ENCODE assay signal across 14 mouse cellular contexts in the genomic region with DNA sequence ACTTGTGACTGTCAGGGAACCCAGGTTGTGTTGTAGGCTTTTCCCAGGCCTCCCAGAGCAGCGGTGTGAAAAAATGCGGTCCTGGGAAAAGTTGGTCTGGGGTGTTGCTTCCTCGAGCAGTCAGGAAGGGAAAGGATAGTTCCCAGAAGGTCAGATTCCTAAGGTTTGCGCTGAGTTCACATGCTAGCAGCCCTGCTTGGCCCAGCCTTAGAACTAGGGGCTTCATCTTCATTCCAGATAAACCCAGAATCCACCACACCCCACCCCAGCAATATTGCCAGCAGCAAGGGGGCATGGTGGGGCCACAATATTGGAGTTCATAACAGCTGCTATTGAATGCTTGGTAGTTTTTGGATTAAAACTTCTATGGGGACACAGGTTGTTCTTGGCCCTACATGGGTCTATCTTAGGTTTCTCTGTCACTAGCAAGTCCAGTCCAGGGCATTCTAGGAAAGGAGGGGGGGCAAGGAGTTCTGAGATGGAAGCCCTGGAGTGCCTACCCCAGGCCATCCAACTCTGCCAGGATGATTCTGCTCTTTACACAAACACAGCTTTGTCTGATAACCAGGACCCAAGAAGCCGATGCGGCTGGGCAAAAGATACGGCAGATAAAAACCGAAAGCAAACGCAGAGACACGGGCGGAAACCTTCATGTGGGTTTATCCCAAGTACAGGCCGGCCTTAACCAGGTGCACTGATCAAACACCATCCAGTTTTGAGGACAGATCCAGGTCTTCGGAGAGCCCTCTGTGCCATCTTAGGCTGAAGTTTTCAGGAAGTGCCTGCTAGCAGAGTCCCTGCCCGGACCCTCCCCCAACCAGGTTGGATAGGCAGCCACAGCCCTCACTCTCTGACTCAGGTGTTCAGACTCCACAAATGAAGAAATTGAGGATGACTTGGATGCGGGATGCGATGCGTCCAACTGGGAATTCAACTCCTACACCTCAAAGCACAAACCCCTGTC. TPM values are rescaled to one million over a fixed set of nuclear protein-coding genes. Genes with fewer than 3 reads are reported as not detected.
DNase-seq lines count a peak whose midpoint lies in the region; ATAC-seq and TF ChIP-seq lines count a peak whose summit lies in the region.
"Had no signal": no experiment of that assay in that cellular context is flagged by ENCODE, and none has a peak within 500 bp of the region (broad histone marks: within the 10 kb centered on the region; RNA-seq: fewer than 3 reads in every experiment).

No protein-coding gene starts in this region.

- no peak for TF ChIP-seq RAD21 in MEL (IDR thresholded peaks at IDR 0.05; ENCODE audit: low read depth, low read length)

- no peak; a peak in 1 of 4 replicates for TF ChIP-seq POLR2A in MEL (IDR thresholded peaks at IDR 0.05; ENCODE audit: control insufficient read depth in 1 of 2, insufficient read depth in 1 of 2, low read depth in 1 of 2, low read length in 2 of 2, poor library complexity in 1 of 2)

- H3K9ac ChIP-seq in heart, embryonic 16.5 days (ENCODE audit: low read length): peak overlapping the region; percentile 56
- peak overlapping the region; percentile 64 for H3K9ac ChIP-seq in MEL (ENCODE audit: control insufficient read depth, low read depth, low read length, poor library complexity, severe bottlenecking)
- no peak overlapping the region for H3K9ac ChIP-seq in limb, embryonic 11.5 days (ENCODE audit: low read length)
- H3K9ac ChIP-seq: liver, embryonic 14.5 days had no signal

- DNase-seq in heart, postnatal 36 days: no peak
- DNase-seq in MEL (ENCODE audit: low read depth, low spot score): peak; percentile 65
- peak; percentile 30 for DNase-seq in embryonic facial prominence, embryonic 10.5 days (ENCODE audit: low spot score)
- DNase-seq in limb, embryonic 11.5 days (ENCODE audit: low spot score): peak; percentile 33
- no peak for DNase-seq in left cerebral cortex, adult 2 months (ENCODE audit: extremely low spot score in 1 of 2, low spot score in 2 of 2)
- no peak for DNase-seq in urinary bladder, postnatal 4 days (ENCODE audit: low spot score in 2 of 2)
- no peak for DNase-seq in retina, postnatal 1 day
- DNase-seq: adrenal gland, postnatal 10 days; cerebellum, adult 9-10 months; right cerebral cortex, postnatal 4 days; thymus, postnatal 36 days had no signal

- no peaks in the 10 kb centered on the region; the same call in 1 of the 2 replicates for H3K4me1 ChIP-seq in heart, embryonic 16.5 days (ENCODE audit: control insufficient read depth, insufficient read depth, low read length)
- H3K4me1 ChIP-seq in MEL (ENCODE audit: control insufficient read depth in 1 of 2, insufficient read depth in 2 of 2, low read length in 2 of 2): peaks cover 0 to 7% of the 10 kb centered on the region in 2 experiments; a peak in 3 of 4 replicates
- H3K4me1 ChIP-seq in embryonic facial prominence, embryonic 10.5 days: peaks cover 67% of the 10 kb centered on the region
- peaks cover 37% of the 10 kb centered on the region for H3K4me1 ChIP-seq in limb, embryonic 11.5 days (ENCODE audit: control insufficient read depth, insufficient read depth, low read length)

- peak overlapping the region; percentile 46 for H3K4me2 ChIP-seq in heart, embryonic 16.5 days (ENCODE audit: low read depth, low read length)
- H3K4me2 ChIP-seq in limb, embryonic 11.5 days (ENCODE audit: low read depth, severe bottlenecking): peak overlapping the region; percentile 88; the same call in 1 of the 2 replicates

- peaks cover 5% of the 10 kb centered on the region for H3K9me3 ChIP-seq in heart, embryonic 16.5 days (replicated peaks; ENCODE audit: control insufficient read depth, low read length)
- no peaks in the 10 kb centered on the region for H3K9me3 ChIP-seq in MEL (replicated peaks; ENCODE audit: insufficient read depth, low read length)
- peaks cover 4% of the 10 kb centered on the region; the same call in 1 of the 2 replicates for H3K9me3 ChIP-seq in embryonic facial prominence, embryonic 10.5 days
- H3K9me3 ChIP-seq in limb, embryonic 11.5 days (ENCODE audit: control insufficient read depth, low read length): no peaks in the 10 kb centered on the region

- 28% methylated on average over 17 of the region's 17 CpGs for WGBS in heart, embryonic 16.5 days
- WGBS in embryonic facial prominence, embryonic 10.5 days: 6% methylated on average over 17 of the region's 17 CpGs
- 19% methylated on average over 17 of the region's 17 CpGs for WGBS in limb, embryonic 11.5 days

- H3K79me2 ChIP-seq in MEL (ENCODE audit: control insufficient read depth, insufficient read depth, low read length, poor library complexity): peaks cover 62% of the 10 kb centered on the region

- H3K27me3 ChIP-seq in heart, embryonic 16.5 days (ENCODE audit: control insufficient read depth, insufficient read depth, low read length): peaks cover 85% of the 10 kb centered on the region
- H3K27me3 ChIP-seq in MEL (ENCODE audit: control insufficient read depth in 1 of 2, insufficient read depth in 2 of 2, low read length in 2 of 2): no peaks in the 10 kb centered on the region
- H3K27me3 ChIP-seq in embryonic facial prominence, embryonic 10.5 days (replicated peaks; ENCODE audit: low read depth, poor library complexity, severe bottlenecking): peaks cover 100% of the 10 kb centered on the region
- peaks cover 89% of the 10 kb centered on the region for H3K27me3 ChIP-seq in limb, embryonic 11.5 days (ENCODE audit: control insufficient read depth, insufficient read depth, low read length)

- no peaks in the 10 kb centered on the region for H3K36me3 ChIP-seq in heart, embryonic 16.5 days (ENCODE audit: control insufficient read depth, insufficient read depth)
- peaks cover 0 to 6% of the 10 kb centered on the region in 2 experiments; a peak in 3 of 4 replicates for H3K36me3 ChIP-seq in MEL (ENCODE audit: control insufficient read depth in 1 of 2, insufficient read depth in 2 of 2, low read length in 2 of 2)
- peaks cover 21% of the 10 kb centered on the region for H3K36me3 ChIP-seq in embryonic facial prominence, embryonic 10.5 days (replicated peaks)
- H3K36me3 ChIP-seq in limb, embryonic 11.5 days (ENCODE audit: control insufficient read depth, insufficient read depth, low read length): no peaks in the 10 kb centered on the region

- H3K27ac ChIP-seq in heart, embryonic 16.5 days (ENCODE audit: low read length): 0 out of 2 replicates have a peak overlapping the region, but pooled peaks have one; percentile 14
- H3K27ac ChIP-seq in MEL (ENCODE audit: control insufficient read depth, low read depth, low read length): peak overlapping the region; percentile 56
- H3K27ac ChIP-seq in embryonic facial prominence, embryonic 10.5 days (replicated peaks): no peak overlapping the region
- no peak overlapping the region for H3K27ac ChIP-seq in limb, embryonic 11.5 days (replicated peaks; ENCODE audit: low read depth, low read length)
- no peak overlapping the region for H3K27ac ChIP-seq in left cerebral cortex, adult 2 months
- H3K27ac ChIP-seq: layer of hippocampus, adult 2 months; liver, embryonic 14.5 days had no signal

- no peak for TF ChIP-seq CTCF in MEL (IDR thresholded peaks at IDR 0.05 in 2 of 3, conservative IDR thresholded peaks at IDR 0.05 in 1 of 3; ENCODE audit: control insufficient read depth in 1 of 3, insufficient read depth in 1 of 3, low read depth in 2 of 3, low read length in 3 of 3, poor library complexity in 1 of 3, severe bottlenecking in 1 of 3)
- no peak for TF ChIP-seq CTCF in left cerebral cortex, adult 2 months (IDR thresholded peaks at IDR 0.05)

- no peak for ATAC-seq in heart, embryonic 16.5 days (replicated peaks; ENCODE audit: extremely low read depth, insufficient read depth, low FRiP score)
- ATAC-seq in limb, embryonic 11.5 days (ENCODE audit: insufficient number of reproducible peaks, low FRiP score, low TSS enrichment, low read depth): no peak

- peak overlapping the region; percentile 66 for H3K4me3 ChIP-seq in heart, embryonic 16.5 days (ENCODE audit: low read length)
- peak overlapping the region; percentile 61 to 63 for H3K4me3 ChIP-seq in MEL (ENCODE audit: control insufficient read depth in 1 of 2, insufficient read depth in 1 of 2, low read depth in 2 of 2, low read length in 2 of 2)
- peak overlapping the region; percentile 77 for H3K4me3 ChIP-seq in embryonic facial prominence, embryonic 10.5 days
- no peak overlapping the region; the same call in 1 of the 2 replicates for H3K4me3 ChIP-seq in limb, embryonic 11.5 days (ENCODE audit: low read depth, low read length)
- H3K4me3 ChIP-seq in left cerebral cortex, adult 2 months: no peak overlapping the region
- H3K4me3 ChIP-seq: layer of hippocampus, adult 2 months had no signal

- intact Hi-C loops in heart, postnatal 36 days (cut with DNase I): no loop called here
- intact Hi-C loops in left cerebral cortex, adult 2 months (cut with DNase I): no loop called here

- TF ChIP-seq EP300 in MEL (IDR thresholded peaks at IDR 0.05; ENCODE audit: low read depth in 1 of 2, low read length in 2 of 2): peak; percentile 13 to 33

RNA-seq across cellular contexts. Expression of gene Foxc2, which starts 4.8 kb away (rescaled TPM):
- 3.5 and 4.4 TPM in 2 replicates for polyA plus RNA-seq in heart, embryonic 16.5 days (2015; fragmentation: Nextera tagmentation; extraction: Ambion mirVana)
- 1 to 10 TPM; 1.9 to 2.4 TPM for total RNA-seq in heart, postnatal 36 days (2021)
- total RNA-seq in MEL (2012; rRNA removed): 15.4 and 19.2 TPM in 2 replicates
- polyA plus RNA-seq in MEL (2012; ENCODE audit: insufficient read depth in 1 of 2, insufficient read length in 2 of 2, low read depth in 1 of 2, low replicate concordance in 2 of 2, missing spikeins in 1 of 2): 10 to 100 TPM in 1 of 2 experiments, not detected in 1; 13.6 TPM
- polyA plus RNA-seq in embryonic facial prominence, embryonic 10.5 days (2016; fragmentation: Nextera tagmentation; extraction: Ambion mirVana): 11.7 and 15.2 TPM in 2 replicates
- 3.2 and 4.2 TPM in 2 replicates for polyA plus RNA-seq in limb, embryonic 11.5 days (2014; fragmentation: Nextera tagmentation; extraction: Ambion mirVana)
- 1 to 10 TPM; 1.5 to 2.3 TPM for total RNA-seq in left cerebral cortex, adult 2 months (2021)

RNA-seq across cellular contexts. Expression of gene Foxl1, which starts 7.0 kb away (rescaled TPM):
- 0.49 and 0.62 TPM in 2 replicates for polyA plus RNA-seq in heart, embryonic 16.5 days (2015; fragmentation: Nextera tagmentation; extraction: Ambion mirVana)
- total RNA-seq in heart, postnatal 36 days (2021): under 1 TPM in 1 of 2 experiments, not detected in 1; 0.14 TPM
- total RNA-seq in MEL (2012; rRNA removed): 0.12 and 0.13 TPM in 2 replicates
- polyA plus RNA-seq in MEL (2012; ENCODE audit: insufficient read depth in 1 of 2, insufficient read length in 2 of 2, low read depth in 1 of 2, low replicate concordance in 2 of 2, missing spikeins in 1 of 2): under 1 TPM in 1 of 2 experiments, not detected in 1; 0.07 TPM
- 2.8 and 4.6 TPM in 2 replicates for polyA plus RNA-seq in embryonic facial prominence, embryonic 10.5 days (2016; fragmentation: Nextera tagmentation; extraction: Ambion mirVana)
- 0.07 TPM in 1 of 2 replicates, not detected in the other for polyA plus RNA-seq in limb, embryonic 11.5 days (2014; fragmentation: Nextera tagmentation; extraction: Ambion mirVana)
- total RNA-seq in left cerebral cortex, adult 2 months (2021): under 1 TPM in 1 of 2 experiments, not detected in 1; 0.21 TPM

RNA-seq across cellular contexts. Expression of gene Mthfsd, which starts 12.5 kb away (rescaled TPM):
- 32.1 and 32.3 TPM in 2 replicates for polyA plus RNA-seq in heart, embryonic 16.5 days (2015; fragmentation: Nextera tagmentation; extraction: Ambion mirVana)
- 10 to 100 TPM; 11.0 to 12.2 TPM for total RNA-seq in heart, postnatal 36 days (2021)
- 46.1 and 49.8 TPM in 2 replicates for total RNA-seq in MEL (2012; rRNA removed)
- polyA plus RNA-seq in MEL (2012; ENCODE audit: insufficient read depth in 1 of 2, insufficient read length in 2 of 2, low read depth in 1 of 2, low replicate concordance in 2 of 2, missing spikeins in 1 of 2): 10 to 100 TPM in 1 of 2 experiments, not detected in 1; 62.6 TPM
- polyA plus RNA-seq in embryonic facial prominence, embryonic 10.5 days (2016; fragmentation: Nextera tagmentation; extraction: Ambion mirVana): 68.2 and 72.3 TPM in 2 replicates
- polyA plus RNA-seq in limb, embryonic 11.5 days (2014; fragmentation: Nextera tagmentation; extraction: Ambion mirVana): 61.9 and 64.6 TPM in 2 replicates
- 10 to 100 TPM; 40.0 to 46.5 TPM for total RNA-seq in left cerebral cortex, adult 2 months (2021)

RNA-seq across cellular contexts. Expression of gene Foxf1, which starts 36.6 kb away (rescaled TPM):
- polyA plus RNA-seq in heart, embryonic 16.5 days (2015; fragmentation: Nextera tagmentation; extraction: Ambion mirVana): 1.9 and 8.9 TPM in 2 replicates
- under 1 TPM; 0.22 to 0.25 TPM for total RNA-seq in heart, postnatal 36 days (2021)
- total RNA-seq in MEL (2012; rRNA removed): not detected in 2 replicates
- not detected for polyA plus RNA-seq in MEL (2012; ENCODE audit: insufficient read depth in 1 of 2, insufficient read length in 2 of 2, low read depth in 1 of 2, low replicate concordance in 2 of 2, missing spikeins in 1 of 2)
- polyA plus RNA-seq in embryonic facial prominence, embryonic 10.5 days (2016; fragmentation: Nextera tagmentation; extraction: Ambion mirVana): 28.8 and 30.1 TPM in 2 replicates
- 0.27 and 0.65 TPM in 2 replicates for polyA plus RNA-seq in limb, embryonic 11.5 days (2014; fragmentation: Nextera tagmentation; extraction: Ambion mirVana)
- under 1 TPM; 0.79 to 0.91 TPM for total RNA-seq in left cerebral cortex, adult 2 months (2021)

Comparison
In these comparisons a context has a peak if more than half of its experiments do, and no peak if none do; other contexts are left out.
1. H3K27ac ChIP-seq: peak in heart, embryonic 16.5 days (single experiment) and MEL (single experiment); none in embryonic facial prominence, embryonic 10.5 days (single experiment), limb, embryonic 11.5 days (single experiment) and left cerebral cortex, adult 2 months (single experiment).
2. H3K4me3 ChIP-seq: peak in heart, embryonic 16.5 days (single experiment), MEL (2 of 2) and embryonic facial prominence, embryonic 10.5 days (single experiment); none in limb, embryonic 11.5 days (single experiment) and left cerebral cortex, adult 2 months (single experiment).
3. DNase-seq: peak in MEL (single experiment), embryonic facial prominence, embryonic 10.5 days (single experiment) and limb, embryonic 11.5 days (single experiment); none in heart, postnatal 36 days (0 of 2), left cerebral cortex, adult 2 months (0 of 2), urinary bladder, postnatal 4 days (0 of 2) and retina, postnatal 1 day (single experiment).